In genomic region chr7:18001131-18001530, GRCm38 (mm10) we compare ENCODE assay signal across 22 mouse cellular contexts. TPM values are rescaled to one million over a fixed set of nuclear protein-coding genes. Genes with fewer than 3 reads are reported as not detected.
DNase-seq lines count a peak whose midpoint lies in the region; TF ChIP-seq lines count a peak whose summit lies in the region.
"Not testable (repeated sequence)": the region's sequence is repeated elsewhere in the genome, so short reads cannot be mapped to it uniquely, and the experiment has no call there.
"Had no signal": no experiment of that assay in that cellular context is flagged by ENCODE, and none has a peak within 500 bp of the region (broad histone marks: within the 10 kb centered on the region; RNA-seq: fewer than 3 reads in every experiment).

No protein-coding gene starts in this region.

- H3K27ac ChIP-seq in ES-Bruce4 (ENCODE audit: insufficient read depth, low read length); ES-E14 (ENCODE audit: insufficient read depth, low read depth, low read length, poor library complexity, severe bottlenecking): not testable (repeated sequence)

- H3K4me1 ChIP-seq in ES-Bruce4 (ENCODE audit: control insufficient read depth, insufficient read depth, low read length); ES-E14 (ENCODE audit: control insufficient read depth in 2 of 2, insufficient read depth in 2 of 2, low read length in 2 of 2, poor library complexity in 1 of 2): not testable (repeated sequence)

- not testable (repeated sequence) for H3K9ac ChIP-seq in ES-Bruce4 (ENCODE audit: low read depth, poor library complexity, severe bottlenecking); ES-E14 (ENCODE audit: insufficient read depth, low read depth, low read length, poor library complexity, severe bottlenecking)

- not testable (repeated sequence) for H3K36me3 ChIP-seq in ES-Bruce4 (ENCODE audit: control insufficient read depth, insufficient read depth, low read length, poor library complexity, severe bottlenecking); ES-E14 (ENCODE audit: control insufficient read depth, insufficient read depth, low read length, poor library complexity, severe bottlenecking)

- TF ChIP-seq CTCF in ES-Bruce4 (IDR thresholded peaks at IDR 0.05; ENCODE audit: low read depth, low read length): not testable (repeated sequence)

- in situ Hi-C loops in ES-E14 (cut with MboI; ENCODE audit: low sequenced_read_pairs in 2 of 2, unreplicated experiment in 2 of 2): not testable (repeated sequence)

- not testable (repeated sequence) for H3K4me3 ChIP-seq in ES-Bruce4 (ENCODE audit: low read depth, low read length); ES-E14 (ENCODE audit: insufficient read depth in 1 of 2, low read depth in 1 of 2, low read length in 2 of 2, poor library complexity in 1 of 2, severe bottlenecking in 1 of 2)

- H3K27me3 ChIP-seq in ES-Bruce4 (ENCODE audit: control insufficient read depth, insufficient read depth, low read length, poor library complexity, severe bottlenecking): not testable (repeated sequence)

- not testable (repeated sequence) for TF ChIP-seq POLR2A in ES-Bruce4 (IDR thresholded peaks at IDR 0.05; ENCODE audit: insufficient read depth, low read length)

- TF ChIP-seq EP300 in ES-Bruce4 (IDR thresholded peaks at IDR 0.05; ENCODE audit: insufficient read depth, low read depth, low read length): peak; percentile 88

- H3K9me3 ChIP-seq in ES-Bruce4 (replicated peaks; ENCODE audit: control insufficient read depth, insufficient read depth, low read length, poor library complexity, severe bottlenecking); ES-E14 (ENCODE audit: control insufficient read depth, insufficient read depth, low read depth, low read length): not testable (repeated sequence)

- DNase-seq in ES-CJ7 (ENCODE audit: low read depth, low spot score) (peak; percentile 62), ES-E14 (ENCODE audit: low read depth, low spot score) (peak; percentile 15), R1 (ENCODE audit: low read depth, low spot score) (peak; percentile 67), ZHBTc4 (ENCODE audit: low read depth, low spot score) (peak; percentile 72)

TF ChIP-seq in ES-E14, 5 proteins besides CTCF, POLR2A, EP300 and RAD21:
- peak; percentile 6; the same call in 1 of the 2 replicates for TF ChIP-seq MAFK (IDR thresholded peaks at IDR 0.05; ENCODE audit: insufficient read depth, low read depth, low read length)

RNA-seq across cellular contexts. Expression of gene Ceacam13, which starts 8.6 kb away (rescaled TPM):
- polyA plus RNA-seq in ES-Bruce4 (2011; ENCODE audit: insufficient read depth, insufficient read length, low read depth, missing spikeins): 0.60 TPM in 1 of 2 replicates, not detected in the other
- total RNA-seq in ES-E14 (2012; rRNA removed): not detected in 2 replicates
- total RNA-seq: adrenal gland, adult 18-20 months; adrenal gland, adult 2 months; adrenal gland, adult 8-10 months; adrenal gland, postnatal 10 days; adrenal gland, postnatal 14 days; adrenal gland, postnatal 25 days; adrenal gland, postnatal 36 days; adrenal gland, postnatal 4 days; CH12.LX; G1E; MEL had no signal
- polyA plus RNA-seq: activated CD4-positive, CD25-positive, alpha-beta regulatory T cell, adult 4 months; adrenal gland, adult 2 months; brain, embryonic 14.5 days; C2C12; CD4-positive, CD25-positive, alpha-beta regulatory T cell, adult 4 months; cerebellum, adult 2 months; G1E; Patski had no signal

RNA-seq across cellular contexts. Expression of gene Ceacam11, which starts 29.2 kb away (rescaled TPM):
- polyA plus RNA-seq in ES-Bruce4 (2011; ENCODE audit: insufficient read depth, insufficient read length, low read depth, missing spikeins): 1.5 and 4.0 TPM in 2 replicates
- not detected in 2 replicates for total RNA-seq in ES-E14 (2012; rRNA removed)
- total RNA-seq: adrenal gland, adult 18-20 months; adrenal gland, adult 2 months; adrenal gland, adult 8-10 months; adrenal gland, postnatal 10 days; adrenal gland, postnatal 14 days; adrenal gland, postnatal 25 days; adrenal gland, postnatal 36 days; adrenal gland, postnatal 4 days; CH12.LX; G1E; MEL had no signal
- polyA plus RNA-seq: activated CD4-positive, CD25-positive, alpha-beta regulatory T cell, adult 4 months; adrenal gland, adult 2 months; brain, embryonic 14.5 days; C2C12; CD4-positive, CD25-positive, alpha-beta regulatory T cell, adult 4 months; G1E; Patski had no signal

Comparison
In these comparisons a context has a peak if more than half of its experiments do, and no peak if none do; other contexts are left out.
1. DNase-seq: peak in every context shown above with its lines; median percentile 72 in ZHBTc4; 67 in R1; 62 in ES-CJ7; 15 in ES-E14.